Mouse (Mus musculus): ENCODE measurements at regions not wholly inside any gene's neighbourhood (a gene's known extent, or its start where the extent isn't known, plus 50 kb on each side); places are given as distances from the start of the nearest gene placed in this dataset.

- DNase-seq (ENCODE audit: extremely low spot score in 1 of 2, low spot score in 2 of 2), result no peak
- intact Hi-C loops (cut with DNase I), result no loop called here
These were observed 143.4 kb downstream of the Inhbb start for GRCm38 (mm10) chr1:119278528-119279201.

GRCm38 (mm10) chr1:119277990-119278389 is 144.1 kb downstream of the Inhbb start:
- intact Hi-C loops (cut with DNase I), result no loop called here
- no peak for DNase-seq (ENCODE audit: extremely low spot score in 1 of 2, low spot score in 2 of 2)

- DNase-seq (ENCODE audit: extremely low spot score in 1 of 2, low spot score in 2 of 2), result no peak
- intact Hi-C loops (cut with DNase I), result no loop called here
These were observed 156.0 kb downstream of the Inhbb start for GRCm38 (mm10) chr1:119266013-119266412.

- DNase-seq (ENCODE audit: extremely low spot score in 1 of 2, low spot score in 2 of 2), result no peak
- intact Hi-C loops (cut with DNase I), result no loop called here
These were observed 156.7 kb downstream of the Inhbb start for GRCm38 (mm10) chr1:119265192-119265891.

GRCm38 (mm10) chr1:119259455-119259854 is 162.6 kb downstream of the Inhbb start:
- DNase-seq (ENCODE audit: extremely low spot score in 1 of 2, low spot score in 2 of 2), result peak in 1 of 2 experiments; percentile 29
- intact Hi-C loops (cut with DNase I), result loop anchor here (10.0 kb wide), 1 partner anchor 165 kb away; the partner anchor contains the start of gene Inhbb

- intact Hi-C loops (cut with DNase I), result loop anchor here (10.0 kb wide), 1 partner anchor 168 kb away; the partner anchor contains the start of gene Inhbb
- DNase-seq (ENCODE audit: extremely low spot score in 1 of 2, low spot score in 2 of 2), result peak; percentile 76 to 80
These were observed 165.3 kb downstream of the Inhbb start for GRCm38 (mm10) chr1:119256769-119257168.

- DNase-seq (ENCODE audit: extremely low spot score in 1 of 2, low spot score in 2 of 2), result peak in 1 of 2 experiments; percentile 30
- intact Hi-C loops (cut with DNase I), result loop anchor here (10.0 kb wide), 1 partner anchor 169 kb away; the partner anchor contains the start of gene Inhbb
These were observed 166.0 kb downstream of the Inhbb start for GRCm38 (mm10) chr1:119256097-119256473.

GRCm38 (mm10) chr1:119255386-119256096 is 166.5 kb downstream of the Inhbb start:
- peak; percentile 28 for DNase-seq (ENCODE audit: extremely low spot score in 1 of 2, low spot score in 2 of 2)
- intact Hi-C loops (cut with DNase I), result loop anchor here (10.0 kb wide), 1 partner anchor 169 kb away; the partner anchor contains the start of gene Inhbb

GRCm38 (mm10) chr1:119254928-119255327 is 167.1 kb downstream of the Inhbb start:
- DNase-seq (ENCODE audit: extremely low spot score in 1 of 2, low spot score in 2 of 2), result no peak
- intact Hi-C loops (cut with DNase I), result loop anchor here (10.0 kb wide), 1 partner anchor 170 kb away; the partner anchor contains the start of gene Inhbb

GRCm38 (mm10) chr1:119253371-119253851 is 168.6 kb downstream of the Inhbb start:
- intact Hi-C loops (cut with DNase I), result loop anchor here (10.0 kb wide), 1 partner anchor 171 kb away; the partner anchor contains the start of gene Inhbb
- no peak for DNase-seq (ENCODE audit: extremely low spot score in 1 of 2, low spot score in 2 of 2)

- DNase-seq (ENCODE audit: extremely low spot score in 1 of 2, low spot score in 2 of 2), result no peak
- intact Hi-C loops (cut with DNase I), result loop anchor here (10.0 kb wide), 1 partner anchor 172 kb away; the partner anchor contains the start of gene Inhbb
These were observed 169.6 kb downstream of the Inhbb start for GRCm38 (mm10) chr1:119252403-119252802.

- intact Hi-C loops (cut with DNase I), result loop anchor here (10.0 kb wide), 1 partner anchor 173 kb away; the partner anchor contains the start of gene Inhbb
- DNase-seq (ENCODE audit: extremely low spot score in 1 of 2, low spot score in 2 of 2), result no peak
These were observed 170.3 kb downstream of the Inhbb start for GRCm38 (mm10) chr1:119251741-119252140.

- no peak for DNase-seq (ENCODE audit: extremely low spot score in 1 of 2, low spot score in 2 of 2)
- intact Hi-C loops (cut with DNase I), result no loop called here
These were observed 173.1 kb downstream of the Inhbb start for GRCm38 (mm10) chr1:119248776-119249495.

GRCm38 (mm10) chr1:119247117-119247516 is 174.9 kb downstream of the Inhbb start:
- DNase-seq (ENCODE audit: extremely low spot score in 1 of 2, low spot score in 2 of 2), result no peak
- intact Hi-C loops (cut with DNase I), result no loop called here

- intact Hi-C loops (cut with DNase I), result no loop called here
- DNase-seq (ENCODE audit: extremely low spot score in 1 of 2, low spot score in 2 of 2), result no peak
These were observed 183.6 kb downstream of the Inhbb start for GRCm38 (mm10) chr1:119238463-119238862.

GRCm38 (mm10) chr1:119236787-119237186 is 183.4 kb upstream of the Gli2 start:
- intact Hi-C loops (cut with DNase I), result no loop called here
- no peak for DNase-seq (ENCODE audit: extremely low spot score in 1 of 2, low spot score in 2 of 2)

- intact Hi-C loops (cut with DNase I), result no loop called here
- DNase-seq (ENCODE audit: extremely low spot score in 1 of 2, low spot score in 2 of 2), result peak in 1 of 2 experiments; percentile 76
These were observed 181.0 kb upstream of the Gli2 start for GRCm38 (mm10) chr1:119234449-119234848.

- intact Hi-C loops (cut with DNase I), result no loop called here
- DNase-seq (ENCODE audit: extremely low spot score in 1 of 2, low spot score in 2 of 2), result no peak
These were observed 173.6 kb upstream of the Gli2 start for GRCm38 (mm10) chr1:119226996-119227395.
